Mouse (Mus musculus): ENCODE data around the gene Dgkb. TPM values are rescaled to one million over a fixed set of nuclear protein-coding genes. Genes with fewer than 3 reads are reported as not detected.

The Dgkb gene
- total RNA-seq, 2 experiments from 2014 or later, result 122 to 155 TPM

DNA sequence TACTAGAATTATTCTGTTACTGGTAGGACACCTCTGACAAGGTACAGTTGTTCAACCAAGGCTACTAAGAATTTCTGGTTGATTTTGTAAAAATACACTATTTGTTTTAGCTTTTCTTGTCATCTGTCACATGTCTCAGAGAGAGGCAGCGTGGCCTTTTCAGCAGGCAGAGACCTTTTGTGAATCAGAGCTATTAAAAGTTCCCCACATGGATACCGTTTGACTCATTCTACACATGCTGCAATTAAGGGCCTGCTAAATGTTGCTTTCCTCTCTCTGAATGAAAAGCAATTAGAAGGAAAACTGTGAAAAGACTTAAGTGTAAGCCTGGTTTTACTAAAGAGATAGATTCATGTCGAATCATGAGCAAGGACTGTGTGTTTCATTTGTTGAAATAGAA is 683.4 kb downstream of the Dgkb start:
- no peak for DNase-seq (ENCODE audit: low spot score in 2 of 2)
- intact Hi-C loops (cut with DNase I), result no loop called here

DNA sequence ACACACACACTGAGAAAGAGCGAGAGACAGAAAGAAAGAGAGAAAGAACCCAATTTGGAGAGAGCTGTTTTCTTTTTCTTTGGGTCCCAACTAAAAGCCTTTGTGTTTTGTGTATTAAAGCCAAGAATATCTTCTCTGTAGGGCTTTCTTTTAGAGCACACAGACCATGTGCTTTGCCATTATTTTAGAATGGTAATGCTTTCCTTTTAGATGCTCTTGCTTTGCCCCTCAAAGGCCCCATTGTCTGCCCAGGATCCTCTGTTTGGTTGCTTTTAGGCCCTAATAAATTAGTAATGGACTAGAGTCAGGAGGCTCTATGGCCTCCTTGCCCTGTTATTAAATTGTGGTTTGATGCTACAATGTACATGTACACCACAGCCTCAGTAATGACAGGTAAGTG is 690.7 kb downstream of the Dgkb start:
- DNase-seq (ENCODE audit: low spot score in 2 of 2), result no peak
- intact Hi-C loops (cut with DNase I), result no loop called here

DNA sequence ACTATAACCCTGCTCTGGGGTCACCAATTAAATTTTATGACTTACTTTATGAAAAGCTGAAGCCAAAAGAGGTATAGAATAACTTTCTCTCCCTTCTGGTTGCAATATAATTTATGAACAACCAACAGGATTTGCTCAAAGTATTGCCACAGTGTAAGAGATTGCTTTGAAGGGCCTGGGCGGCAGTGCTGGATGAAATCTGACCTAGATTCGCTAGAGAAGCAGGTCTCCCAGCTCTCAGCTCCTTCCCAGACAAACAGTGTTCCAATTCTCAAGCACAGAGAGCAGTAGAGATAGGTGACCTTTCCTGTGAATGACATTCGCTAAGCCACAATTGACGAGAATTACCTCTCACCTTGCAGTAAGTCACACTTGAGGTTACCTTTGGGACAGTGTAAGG is 727.9 kb downstream of the Dgkb start:
- intact Hi-C loops (cut with DNase I), result no loop called here
- no peak for DNase-seq (ENCODE audit: low spot score in 2 of 2)

DNA sequence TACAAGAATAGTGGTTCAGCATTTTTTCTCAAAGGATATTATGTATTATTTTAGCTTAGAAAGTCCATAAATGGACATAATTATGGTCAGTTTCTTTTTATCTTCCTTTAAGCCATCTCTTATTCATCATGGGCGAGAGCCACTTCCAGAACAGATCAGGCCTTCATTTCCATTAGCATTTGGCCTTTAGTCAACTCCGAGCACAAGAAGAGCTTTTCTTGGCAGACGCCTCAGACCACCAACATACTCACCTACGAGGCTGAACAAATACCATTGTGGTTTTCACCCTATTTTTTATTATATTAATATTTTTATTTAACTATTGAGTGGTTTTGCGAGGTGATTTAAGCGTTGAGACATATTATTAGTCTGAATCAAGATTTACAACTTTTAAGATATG is 759.6 kb downstream of the Dgkb start:
- intact Hi-C loops (cut with DNase I), result no loop called here
- DNase-seq (ENCODE audit: low spot score in 2 of 2), result no peak

DNA sequence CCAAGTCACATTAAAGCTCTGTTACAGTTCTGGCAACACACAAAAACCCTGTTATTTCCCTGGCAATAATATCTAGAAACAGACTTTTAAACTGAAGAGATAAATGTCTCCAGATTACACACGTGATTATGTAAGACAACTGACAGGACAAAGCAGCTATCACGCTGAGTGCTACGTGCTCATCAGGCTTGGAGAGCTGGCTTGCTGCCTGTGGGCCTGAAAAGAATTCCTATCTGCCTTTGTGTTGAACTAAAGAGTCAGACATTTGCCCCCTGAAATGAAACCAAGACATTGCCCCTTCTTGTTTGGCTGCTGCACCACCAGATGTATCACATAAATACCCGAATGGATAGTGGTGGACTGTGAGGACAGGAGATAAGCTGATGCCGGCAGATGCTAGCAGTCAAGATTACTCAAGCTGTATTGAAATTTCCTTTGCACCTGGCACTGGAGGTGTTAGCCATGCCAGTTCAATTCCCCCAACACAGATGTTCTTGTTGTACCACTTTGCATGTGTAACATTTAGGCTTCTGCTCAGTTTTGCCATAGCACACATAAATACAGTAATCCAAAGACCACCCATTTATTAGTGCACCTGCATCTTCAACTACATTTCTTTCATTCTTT is 761.8 kb downstream of the Dgkb start:
- intact Hi-C loops (cut with DNase I), result no loop called here
- DNase-seq (ENCODE audit: low spot score in 2 of 2), result no peak

DNA sequence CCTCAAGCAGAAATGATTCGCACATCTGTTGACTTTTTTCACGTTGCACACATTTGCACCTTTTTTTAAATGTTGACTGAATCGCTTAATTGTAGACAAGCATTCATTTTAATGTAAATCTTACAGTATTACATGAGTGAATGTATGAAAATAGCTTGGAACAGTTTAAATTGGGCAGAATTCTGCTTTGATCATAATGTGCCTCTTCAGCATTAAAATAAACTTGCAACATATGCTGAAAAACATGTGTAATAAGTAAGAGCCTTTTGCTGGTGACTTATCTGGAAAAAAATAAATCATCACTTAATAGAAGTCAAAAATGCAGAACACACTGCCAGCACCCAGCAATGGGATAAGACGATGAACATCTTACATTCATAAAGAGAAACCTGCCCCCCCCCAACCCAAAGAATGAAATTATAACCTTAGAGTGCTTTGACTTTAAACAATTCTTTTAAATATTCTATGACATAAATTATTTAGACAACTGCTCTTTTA is 768.9 kb downstream of the Dgkb start:
- DNase-seq (ENCODE audit: low spot score in 2 of 2), result no peak
- intact Hi-C loops (cut with DNase I), result no loop called here

DNA sequence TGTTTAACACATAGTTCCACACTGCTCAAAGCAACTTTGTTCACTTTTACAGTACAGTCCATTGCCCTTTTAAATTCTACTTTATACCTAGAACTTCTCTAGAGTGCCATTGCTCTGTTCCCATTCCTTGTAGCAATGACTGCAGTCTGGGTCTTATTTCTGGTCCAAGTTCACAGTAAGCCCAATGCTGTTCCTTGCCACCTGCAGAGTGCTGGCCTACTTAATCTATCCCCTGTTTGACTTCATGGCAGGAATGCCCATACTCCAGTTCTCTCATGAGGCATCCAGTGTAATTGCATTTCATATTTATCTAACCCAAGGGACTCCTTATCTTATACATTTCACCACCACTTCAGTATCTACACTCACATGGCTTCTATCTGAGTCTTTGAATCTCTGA is 772.4 kb downstream of the Dgkb start:
- intact Hi-C loops (cut with DNase I), result no loop called here

DNA sequence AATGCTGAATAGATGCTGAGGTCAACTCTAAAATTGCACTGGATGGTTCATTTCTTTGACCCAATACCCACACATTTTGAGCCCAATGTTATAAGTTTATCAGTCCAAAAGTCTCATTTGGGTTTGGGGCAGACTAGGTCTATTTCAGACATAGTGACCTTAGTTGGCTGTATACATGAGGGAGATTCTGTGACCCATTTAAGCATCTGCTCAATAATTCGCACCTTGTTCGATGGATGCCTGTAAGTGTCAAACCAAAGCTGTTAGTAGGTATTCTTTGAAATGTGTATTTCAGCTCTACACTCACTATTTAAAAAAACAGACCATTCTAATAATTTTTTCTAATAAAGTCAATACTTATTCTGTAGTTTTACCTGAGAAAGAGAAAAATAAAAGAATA is 776.1 kb downstream of the Dgkb start:
- intact Hi-C loops (cut with DNase I), result loop anchor here (2.0 kb wide), 1 partner anchor 187 kb away; no protein-coding TSS in a partner anchor
- no peak for DNase-seq (ENCODE audit: low spot score in 2 of 2)

More for the DNA sequence above, 772.4 kb downstream of the Dgkb start:
- DNase-seq (ENCODE audit: low spot score in 2 of 2), result no peak

DNA sequence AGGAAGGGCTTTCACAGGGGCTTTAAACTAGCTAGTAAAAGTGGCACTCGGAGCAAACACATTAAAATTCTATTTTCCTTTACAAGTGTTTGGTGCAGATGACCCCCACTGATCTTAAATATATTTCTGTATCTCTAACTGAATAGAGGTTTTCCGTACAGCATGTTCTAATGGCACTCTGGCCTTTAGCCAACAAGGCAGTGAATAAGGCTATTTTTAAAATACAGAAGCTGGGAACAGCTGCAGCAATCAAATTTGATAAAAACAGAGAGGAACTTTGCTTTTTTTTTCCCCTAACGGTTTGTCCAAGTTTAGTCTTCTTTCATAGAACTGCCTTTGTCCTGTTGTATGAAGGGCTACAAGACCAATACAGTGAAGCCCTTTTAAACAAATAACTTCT is 776.5 kb downstream of the Dgkb start:
- no peak for DNase-seq (ENCODE audit: low spot score in 2 of 2)
- intact Hi-C loops (cut with DNase I), result loop anchor here (2.0 kb wide), 1 partner anchor 187 kb away; no protein-coding TSS in a partner anchor

DNA sequence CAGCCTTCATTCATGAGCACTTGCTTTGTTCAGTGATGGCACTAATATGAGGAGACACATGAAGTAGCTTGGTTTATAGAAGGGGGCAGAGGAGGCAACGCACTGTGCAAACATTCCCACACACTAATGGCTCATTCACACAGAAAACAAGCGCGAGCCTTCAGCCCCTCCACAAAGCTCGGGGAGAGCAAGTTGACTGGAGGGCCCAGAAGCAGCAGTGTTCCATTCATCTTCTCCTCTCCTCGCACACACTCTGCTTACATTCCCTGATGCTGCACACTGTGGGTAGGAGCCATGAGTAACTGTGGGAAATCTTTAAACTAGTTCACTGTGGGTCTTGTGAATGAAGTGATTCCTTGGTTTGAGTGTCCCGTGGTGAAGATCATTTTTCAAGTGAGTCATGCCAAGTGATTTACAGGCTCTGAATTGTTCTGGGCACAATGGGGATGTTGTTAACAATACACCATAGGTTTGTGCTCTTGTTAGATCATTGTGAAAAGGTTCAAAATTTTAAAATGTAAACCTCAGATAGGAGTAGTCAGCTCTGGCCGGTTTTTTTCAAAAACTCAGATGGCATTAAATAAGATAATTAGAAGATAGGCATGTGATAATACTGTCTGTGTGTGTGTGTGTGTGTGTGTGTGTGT is 779.0 kb downstream of the Dgkb start:
- peak in 1 of 2 experiments; percentile 18 for DNase-seq (ENCODE audit: low spot score in 2 of 2)
- intact Hi-C loops (cut with DNase I), result no loop called here

DNA sequence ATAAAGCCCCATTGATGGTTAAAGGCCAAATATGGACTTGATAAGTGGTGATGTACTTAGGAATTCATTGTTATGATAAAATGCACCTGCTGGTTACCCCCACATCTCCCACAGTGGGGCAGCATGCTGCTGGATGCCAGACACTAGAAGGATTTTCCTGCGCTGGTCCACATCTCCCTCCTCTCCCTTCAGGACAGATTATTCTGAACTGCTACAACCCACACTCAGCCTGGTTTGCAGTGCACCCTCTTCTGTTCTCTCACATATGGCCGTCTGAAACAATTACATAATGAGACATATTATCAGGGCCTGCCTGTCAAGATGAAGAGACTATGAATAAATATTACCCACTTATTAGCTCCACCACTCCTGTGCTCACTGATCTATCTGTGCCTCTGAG is 780.6 kb downstream of the Dgkb start:
- DNase-seq (ENCODE audit: low spot score in 2 of 2), result peak; percentile 21 to 66
- intact Hi-C loops (cut with DNase I), result no loop called here

DNA sequence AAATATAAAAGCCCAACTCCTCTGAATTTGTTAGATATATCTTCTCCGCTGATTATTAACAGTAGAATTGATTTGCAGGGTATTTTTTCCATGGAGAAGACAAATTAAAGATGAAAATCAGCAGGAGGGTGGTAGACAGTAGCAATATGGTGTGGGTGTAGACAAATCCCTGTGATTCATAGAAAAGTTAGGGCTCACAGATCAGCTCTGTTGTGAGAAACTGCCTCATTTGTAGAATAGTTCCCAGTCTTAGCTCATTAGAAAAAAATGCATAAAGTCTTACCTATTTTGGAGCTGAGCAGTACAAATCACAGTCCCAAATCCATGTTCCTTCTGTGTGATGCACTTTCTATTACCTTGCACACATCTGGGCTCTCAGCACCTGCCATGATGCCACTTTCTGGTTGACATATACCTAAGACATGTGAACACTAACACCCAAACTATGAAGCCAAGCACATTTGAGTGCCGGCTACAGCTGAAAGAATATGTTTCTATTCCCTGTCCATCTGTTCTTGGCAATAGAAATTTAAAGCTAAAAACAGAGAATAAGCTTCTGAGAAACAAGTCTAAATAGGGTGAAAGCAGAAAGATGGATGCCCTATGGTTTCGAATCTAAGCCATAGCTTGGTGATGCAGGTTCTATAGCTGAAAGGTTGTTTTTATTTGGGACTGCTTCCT is 782.8 kb downstream of the Dgkb start:
- intact Hi-C loops (cut with DNase I), result loop anchor here (10.0 kb wide), 1 partner anchor 894 kb away; no protein-coding TSS in a partner anchor
- DNase-seq (ENCODE audit: low spot score in 2 of 2), result peak; percentile 21 to 55

DNA sequence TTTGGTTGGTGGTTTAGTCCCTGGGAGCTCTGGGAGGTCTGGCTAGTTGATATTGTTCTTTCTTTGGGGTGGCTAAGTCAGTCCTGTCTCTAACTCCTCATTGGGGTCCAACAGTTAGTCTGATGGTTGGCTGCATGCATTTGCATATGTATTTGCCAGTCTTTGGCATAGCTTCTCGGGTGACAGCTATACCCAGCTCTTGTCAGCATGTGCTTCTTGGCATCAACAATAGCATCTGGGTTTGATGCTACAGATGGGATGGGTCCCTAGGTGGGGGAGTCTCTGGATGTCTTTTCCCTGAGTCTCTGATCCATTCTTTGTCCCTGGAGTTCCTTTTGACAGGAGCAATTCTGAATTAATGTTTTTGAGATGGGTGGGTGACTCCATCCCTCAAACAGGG is 790.6 kb downstream of the Dgkb start:
- intact Hi-C loops (cut with DNase I), result loop anchor here (10.0 kb wide), 1 partner anchor 887 kb away; no protein-coding TSS in a partner anchor
- DNase-seq (ENCODE audit: low spot score in 2 of 2), result no peak

DNA sequence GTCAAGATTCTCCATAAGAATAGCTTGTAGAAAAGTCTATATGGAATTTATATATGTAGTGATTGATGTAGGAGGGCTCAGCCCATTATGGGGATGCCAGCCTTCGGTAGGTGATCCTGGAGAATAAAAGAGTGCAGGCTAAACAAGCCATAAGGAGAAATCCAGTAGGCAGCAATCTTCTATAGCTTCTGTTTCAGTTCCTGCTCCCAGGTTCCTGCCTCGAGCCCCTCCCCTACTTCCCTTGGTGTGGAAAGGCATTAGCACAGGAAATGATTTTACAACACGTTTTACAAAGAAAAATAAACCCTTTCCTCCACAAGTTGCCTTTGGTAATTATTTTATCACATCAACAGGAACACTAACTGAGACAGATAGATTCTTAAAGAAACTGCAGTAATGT is 850.7 kb downstream of the Dgkb start:
- intact Hi-C loops (cut with DNase I), result no loop called here
- no peak for DNase-seq (ENCODE audit: low spot score in 2 of 2)

Measured in left cerebral cortex, postnatal 25 days (tissue).